Mouse (Mus musculus) brain, embryonic 14.5 days (tissue): Measurements from ENCODE around the gene Gm21970.

ENCODE experiments used
- CTCF ChIP-seq: fragments of 200-500 bp; IDR thresholded peaks from 2 replicates; pipeline ENCODE4 v1.5.1; 2012; ENCODE audit warnings: inconsistent platforms, mild to moderate bottlenecking, moderate library complexity, borderline replicate concordance; ENCODE audit not compliant: insufficient read depth, insufficient read length; ENCODE audit errors: extremely low read depth
- POLR2A ChIP-seq: fragments of 200-500 bp; IDR thresholded peaks from 2 replicates; pipeline ENCODE4 v1.6.1; 2012; ENCODE audit warnings: mild to moderate bottlenecking, inconsistent platforms, borderline replicate concordance; ENCODE audit not compliant: poor library complexity, insufficient read depth, insufficient read length, severe bottlenecking; ENCODE audit errors: extremely low read depth

GRCm38 (mm10) chr16:91427461-91427860 lies 35.9 kb downstream of the Gm21970 start:
- TF ChIP-seq CTCF: no peak
- TF ChIP-seq POLR2A: no peak
